Mouse (Mus musculus) c-Kit-positive CD71-positive TER-119-negative erythroid progenitor cells, embryonic 14.5 days (primary cell): Measurements from ENCODE around the gene Ap2a2.
A peak's percentile ranks its signal among the peaks of the same experiment; 100 is the strongest.
"Not testable (repeated sequence)": the region's sequence is repeated elsewhere in the genome, so short reads cannot be mapped to it uniquely, and the experiment has no call there.

Experiments
- DNase-seq: peaks from one replicate; pipeline ENCODE4 v3.0.0-alpha.2; 2013; ENCODE audit warnings: low read depth

The Ap2a2 gene

DNA sequence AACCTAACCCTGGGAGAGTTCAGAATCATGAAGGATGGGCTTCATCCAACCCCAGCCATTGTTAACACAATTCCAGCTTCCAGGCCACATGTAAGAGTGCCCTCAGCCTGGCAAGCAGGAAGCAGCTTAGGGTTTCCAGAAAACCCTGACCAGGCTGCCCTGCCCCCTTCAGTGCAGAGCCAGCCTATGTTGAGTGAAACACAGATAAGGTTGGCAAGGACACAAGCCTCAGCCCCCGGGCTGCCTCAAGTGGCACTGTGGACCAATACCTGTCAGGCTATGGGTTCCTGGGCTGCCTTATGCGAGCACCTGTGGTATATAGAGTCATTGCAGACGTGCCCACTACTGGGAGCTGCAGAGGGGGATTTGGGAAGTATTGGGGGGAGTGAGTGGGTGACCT is 99.5 kb downstream of the Ap2a2 start:
- no peak for DNase-seq

DNA sequence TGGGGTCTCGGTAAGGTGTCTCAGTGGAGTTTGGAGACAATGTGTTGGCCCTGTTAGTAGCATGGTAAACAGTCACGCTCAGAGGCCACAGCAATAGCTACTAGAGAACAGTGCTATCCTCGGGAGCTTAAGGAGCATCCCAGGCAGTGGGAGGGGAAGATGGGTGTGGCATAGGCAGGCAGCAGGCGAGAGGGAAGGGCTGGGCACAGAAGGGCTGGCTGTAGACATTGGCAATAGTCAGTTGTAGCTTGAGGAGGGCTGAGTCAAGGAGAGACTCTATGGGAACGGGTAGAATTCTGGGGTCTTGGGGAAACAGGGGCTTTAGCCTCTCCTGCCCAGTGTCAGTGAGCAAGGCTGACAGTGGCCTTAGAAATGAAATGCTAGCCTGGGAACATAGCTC is 100.2 kb downstream of the Ap2a2 start:
- no peak for DNase-seq

DNA sequence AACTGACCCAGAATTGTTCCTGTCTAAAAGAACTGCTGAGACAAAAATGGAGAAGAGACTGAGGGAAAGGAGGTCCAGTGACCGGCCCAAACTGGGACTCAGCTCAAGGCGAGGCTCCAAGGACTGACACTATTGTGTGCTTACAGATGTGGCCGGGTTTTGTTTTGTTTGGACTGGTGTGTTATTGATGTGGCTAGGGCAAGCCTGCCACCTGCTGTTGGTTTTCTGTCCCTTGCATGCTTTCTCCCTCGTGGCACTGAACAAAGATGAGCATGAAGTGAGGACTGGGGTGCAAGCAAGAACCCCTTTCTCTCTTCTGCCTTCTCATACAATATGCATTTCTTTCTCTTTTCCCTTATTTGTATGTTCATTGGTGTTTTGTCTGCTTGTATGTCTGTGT is 104.2 kb downstream of the Ap2a2 start:
- no peak for DNase-seq

DNA sequence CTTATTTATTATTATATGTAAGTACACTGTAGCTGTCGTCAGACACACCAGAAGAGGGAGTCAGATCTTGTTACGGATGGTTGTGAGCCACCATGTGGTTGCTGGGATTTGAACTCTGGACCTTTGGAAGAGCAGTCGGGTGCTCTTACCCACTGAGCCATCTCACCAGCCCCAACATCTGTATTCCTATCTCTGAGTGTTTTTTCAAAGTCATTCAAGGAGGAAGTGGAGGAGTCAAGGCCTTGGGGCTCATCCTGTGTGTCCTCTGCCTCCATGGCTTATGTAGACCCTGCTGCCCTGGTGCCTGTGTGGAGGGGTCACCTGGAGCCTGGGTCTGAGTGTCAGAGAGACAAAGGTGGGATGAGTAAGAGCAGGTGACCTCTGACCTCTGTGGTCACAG is 107.1 kb downstream of the Ap2a2 start:
- DNase-seq, result not testable (repeated sequence)

DNA sequence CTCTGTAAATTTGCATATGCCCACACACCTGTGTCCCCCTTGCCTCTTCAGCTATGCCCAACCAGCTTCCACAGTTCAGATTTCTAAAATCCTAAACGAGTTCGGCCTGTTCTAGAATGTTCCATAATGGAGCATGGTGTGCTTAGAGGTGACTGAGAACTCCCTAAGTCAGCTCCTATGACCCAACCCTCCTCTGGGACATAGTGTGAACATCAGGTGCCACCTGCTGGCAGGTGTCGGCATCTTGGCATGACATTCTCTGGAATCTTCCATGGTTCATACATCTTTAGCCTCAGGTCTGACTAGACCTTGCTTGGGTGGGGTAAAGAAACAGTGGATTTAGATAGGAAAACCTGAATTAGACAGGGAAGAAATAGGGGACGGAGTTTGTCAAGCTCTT is 109.0 kb downstream of the Ap2a2 start:
- DNase-seq, result peak; percentile 56

DNA sequence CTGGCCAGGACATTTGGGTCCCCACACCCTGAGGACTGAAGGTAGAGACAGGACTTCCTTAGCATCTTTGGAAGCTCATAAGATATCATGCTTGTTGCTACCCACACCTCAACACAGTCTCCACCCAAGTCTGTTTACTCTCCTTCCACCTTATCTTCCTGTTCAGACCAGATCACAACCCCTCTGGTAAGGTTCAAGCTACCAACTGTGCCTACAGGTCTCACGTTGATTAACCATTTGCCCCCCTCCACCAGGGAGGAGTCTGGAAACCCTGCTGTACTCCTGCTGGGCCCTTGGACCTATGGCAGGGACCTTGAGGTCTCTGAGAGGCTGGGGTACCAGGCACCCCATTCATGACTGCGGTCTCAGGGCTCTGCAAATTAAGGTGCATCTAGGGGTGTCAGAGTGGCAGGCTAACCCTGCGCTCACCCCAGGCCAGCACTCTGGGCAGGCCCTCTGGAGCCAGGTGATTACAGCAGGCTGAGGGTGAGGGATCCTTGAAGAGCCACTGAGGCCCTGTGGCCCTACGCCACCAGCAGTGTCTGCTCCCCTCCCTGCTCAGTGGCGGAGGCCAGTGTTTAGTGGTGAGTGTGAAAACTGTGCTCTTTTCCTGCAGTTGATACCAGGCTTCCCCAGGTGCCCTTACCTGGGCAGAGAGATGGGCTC is 109.8 kb downstream of the Ap2a2 start:
- DNase-seq, result no peak

DNA sequence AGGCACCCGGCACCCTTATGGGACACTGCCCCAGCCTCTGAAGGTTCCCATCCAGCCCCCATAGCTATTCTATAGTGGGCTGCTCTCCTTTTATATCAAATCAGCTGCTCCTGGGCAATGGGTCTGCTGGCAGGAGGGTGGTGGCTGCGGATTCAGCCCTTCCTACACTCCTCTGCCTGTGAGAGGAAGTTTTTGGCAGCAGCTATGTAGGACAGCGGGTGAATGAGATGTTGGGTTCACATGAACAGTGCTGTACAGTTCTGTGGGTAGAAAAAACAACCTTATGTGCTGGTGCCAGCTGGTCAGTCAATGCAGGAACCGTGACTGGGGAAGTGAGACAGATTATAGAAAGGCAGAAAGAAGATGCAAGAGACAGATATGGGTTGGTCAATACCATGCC is 116.9 kb downstream of the Ap2a2 start:
- no peak for DNase-seq
